Comparison of ENCODE assay signal across 10 mouse cellular contexts in genomic region chr2:4291100-4291499, GRCm38 (mm10).
DNase-seq lines count a peak whose midpoint lies in the region.
"Had no signal": no experiment of that assay in that cellular context is flagged by ENCODE, and none has a peak within 500 bp of the region (broad histone marks: within the 10 kb centered on the region; RNA-seq: fewer than 3 reads in every experiment).

No protein-coding gene starts in this region.

- intact Hi-C loops in left cerebral cortex, postnatal 14 days (cut with DNase I): no loop called here

- peak; percentile 82 to 87 for DNase-seq in right cerebral cortex, adult 2 months (ENCODE audit: low spot score in 2 of 2)
- DNase-seq in right cerebral cortex, postnatal 10 days (ENCODE audit: low spot score in 2 of 2): no peak
- DNase-seq in frontal cortex, postnatal 25 days (ENCODE audit: low spot score in 2 of 2): peak; percentile 56 to 65
- DNase-seq in left cerebral cortex, postnatal 14 days (ENCODE audit: low spot score in 2 of 2): peak; percentile 53 to 58
- DNase-seq in neural tube, embryonic 10.5 days (ENCODE audit: extremely low spot score, low spot score): no peak
- DNase-seq in ovary, postnatal 14 days (ENCODE audit: low spot score): no peak
- no peak for DNase-seq in retina, embryonic 14.5 days (ENCODE audit: low spot score)
- DNase-seq: cerebellum, adult 18-20 months; heart, adult 2 months; lung, postnatal 14 days had no signal

Comparison
In these comparisons a context has a peak if more than half of its experiments do, and no peak if none do; other contexts are left out.
1. DNase-seq: peak in right cerebral cortex, adult 2 months (2 of 2), frontal cortex, postnatal 25 days (2 of 2) and left cerebral cortex, postnatal 14 days (2 of 2); none in right cerebral cortex, postnatal 10 days (0 of 2), neural tube, embryonic 10.5 days (single experiment), ovary, postnatal 14 days (single experiment) and retina, embryonic 14.5 days (single experiment).